Mouse (Mus musculus): ENCODE data around the gene Fbxl22.

GRCm38 (mm10) chr9:66561496-66561895 is 47.1 kb upstream of the Fbxl22 start:
- TF ChIP-seq POLR2A (IDR thresholded peaks at IDR 0.05; ENCODE audit: low read depth, low read length) (no peak), CTCF (IDR thresholded peaks at IDR 0.05; ENCODE audit: borderline replicate concordance, insufficient read depth, low read length) (no peak)

Measured in embryonic fibroblast, embryonic 13.5 days (primary cell).